Mouse (Mus musculus): Measurements from ENCODE around the gene Serpinb7.

Gene Serpinb7

GRCm38 (mm10) chr1:107399355-107399754, at the start of gene Serpinb7:
Gene Serpinb7 (plus strand): TSS chr1:107399655.
- no peak for DNase-seq (ENCODE audit: low read depth, low spot score)

- no peak for DNase-seq (ENCODE audit: low read depth, low spot score)
Observed at GRCm38 (mm10) chr1:107350392-107350791, 49.1 kb upstream of the Serpinb7 start.

- DNase-seq (ENCODE audit: low read depth, low spot score): no peak
Observed at GRCm38 (mm10) chr1:107351115-107351514, 48.3 kb upstream of the Serpinb7 start.

- DNase-seq (ENCODE audit: low read depth, low spot score): peak; percentile 30
Observed at GRCm38 (mm10) chr1:107353046-107353445, 46.4 kb upstream of the Serpinb7 start.

GRCm38 (mm10) chr1:107360898-107361297, 38.6 kb upstream of the Serpinb7 start, which contains the start of gene Serpinb11:
Gene Serpinb11 (plus strand): TSS chr1:107361198.
- DNase-seq (ENCODE audit: low read depth, low spot score): no peak

GRCm38 (mm10) chr1:107365973-107366372, 33.5 kb upstream of the Serpinb7 start:
- no peak for DNase-seq (ENCODE audit: low read depth, low spot score)

GRCm38 (mm10) chr1:107368944-107369343, 30.5 kb upstream of the Serpinb7 start:
- no peak for DNase-seq (ENCODE audit: low read depth, low spot score)

GRCm38 (mm10) chr1:107376952-107377351, 22.5 kb upstream of the Serpinb7 start:
- no peak for DNase-seq (ENCODE audit: low read depth, low spot score)

- no peak for DNase-seq (ENCODE audit: low read depth, low spot score)
Observed at GRCm38 (mm10) chr1:107378368-107378767, 21.1 kb upstream of the Serpinb7 start.

- DNase-seq (ENCODE audit: low read depth, low spot score): no peak
Observed at GRCm38 (mm10) chr1:107381491-107381890, 18.0 kb upstream of the Serpinb7 start.

GRCm38 (mm10) chr1:107382404-107382803, 17.1 kb upstream of the Serpinb7 start:
- DNase-seq (ENCODE audit: low read depth, low spot score): no peak

GRCm38 (mm10) chr1:107384532-107384931, 14.9 kb upstream of the Serpinb7 start:
- DNase-seq (ENCODE audit: low read depth, low spot score): no peak

- no peak for DNase-seq (ENCODE audit: low read depth, low spot score)
Observed at GRCm38 (mm10) chr1:107389753-107390152, 9.7 kb upstream of the Serpinb7 start.

- no peak for DNase-seq (ENCODE audit: low read depth, low spot score)
Observed at GRCm38 (mm10) chr1:107397481-107397880, 2.0 kb upstream of the Serpinb7 start.

GRCm38 (mm10) chr1:107402082-107402481, 2.6 kb downstream of the Serpinb7 start:
- no peak for DNase-seq (ENCODE audit: low read depth, low spot score)

GRCm38 (mm10) chr1:107414650-107415049, 15.2 kb downstream of the Serpinb7 start:
- DNase-seq (ENCODE audit: low read depth, low spot score): no peak

- DNase-seq (ENCODE audit: low read depth, low spot score): no peak
Observed at GRCm38 (mm10) chr1:107422487-107422886, 23.0 kb downstream of the Serpinb7 start.

GRCm38 (mm10) chr1:107431253-107431652, 31.8 kb downstream of the Serpinb7 start:
- DNase-seq (ENCODE audit: low read depth, low spot score): no peak

GRCm38 (mm10) chr1:107435528-107435927, 36.1 kb downstream of the Serpinb7 start:
- no peak for DNase-seq (ENCODE audit: low read depth, low spot score)

GRCm38 (mm10) chr1:107439462-107439861, 40.0 kb downstream of the Serpinb7 start:
- no peak for DNase-seq (ENCODE audit: low read depth, low spot score)

GRCm38 (mm10) chr1:107445352-107445751, 45.9 kb downstream of the Serpinb7 start:
- DNase-seq (ENCODE audit: low read depth, low spot score): no peak

- no peak for DNase-seq (ENCODE audit: low read depth, low spot score)
Observed at GRCm38 (mm10) chr1:107447228-107447931, 47.9 kb downstream of the Serpinb7 start.

GRCm38 (mm10) chr1:107479909-107480308, 80.5 kb downstream of the Serpinb7 start:
- DNase-seq (ENCODE audit: low read depth, low spot score): no peak

- peak; percentile 80 for DNase-seq (ENCODE audit: low read depth, low spot score)
Observed at GRCm38 (mm10) chr1:107481452-107481851, 82.0 kb downstream of the Serpinb7 start.

All from ES-CJ7 (cell line).